Mouse (Mus musculus) heart, postnatal 0 days (tissue): ENCODE measurements around the gene Gm11549.

Experiments
- CTCF ChIP-seq: IDR thresholded peaks from 2 replicates; pipeline ENCODE4 v1.5.1; 2016; ENCODE audit warnings: antibody characterized with exemption, control low read depth, low read depth
- EP300 ChIP-seq: IDR thresholded peaks from 2 replicates; pipeline ENCODE4 v1.6.1; 2016; ENCODE audit warnings: antibody characterized with exemption, low read depth

DNA sequence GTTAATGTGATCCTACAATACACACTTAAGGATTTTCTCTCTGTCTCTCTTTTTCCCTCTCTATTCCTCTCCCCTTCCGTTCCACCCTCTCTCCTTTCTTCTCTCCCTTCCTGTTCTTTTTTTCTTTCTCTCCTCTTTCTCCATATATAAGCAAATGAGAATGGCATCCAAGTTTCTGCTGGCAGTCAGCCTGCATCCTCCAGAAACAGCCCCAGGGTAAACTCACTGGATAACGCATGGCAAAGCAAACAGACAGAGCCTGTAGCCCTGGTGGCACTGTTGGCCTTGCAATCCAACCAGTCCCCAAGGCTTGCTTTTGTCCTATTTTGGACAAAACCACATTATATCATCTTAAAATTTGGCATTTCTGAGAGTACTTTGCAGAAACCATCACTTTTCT lies 9.6 kb upstream of the Gm11549 start:
- TF ChIP-seq CTCF (no peak), EP300 (no peak)
